Mouse (Mus musculus) ES-Bruce4 (cell line): ENCODE measurements around the gene Hist1h4f. TPM values are rescaled to one million over a fixed set of nuclear protein-coding genes. Genes with fewer than 3 reads are reported as not detected.
"Not testable (repeated sequence)": the region's sequence is repeated elsewhere in the genome, so short reads cannot be mapped to it uniquely, and the experiment has no call there.

Experiments used
- H3K27ac ChIP-seq: 2 replicates; pipeline ENCODE4 v1.5.1; 2012; ENCODE audit warnings: low read length, inconsistent platforms; ENCODE audit not compliant: insufficient read depth
- H3K27me3 ChIP-seq: 2 replicates; pipeline ENCODE4 v1.6.1; 2012; ENCODE audit warnings: mild to moderate bottlenecking, low read length, inconsistent platforms; ENCODE audit not compliant: control insufficient read depth, poor library complexity, insufficient read depth, severe bottlenecking
- H3K36me3 ChIP-seq: 2 replicates; pipeline ENCODE4 v1.6.1; 2012; ENCODE audit warnings: inconsistent platforms, mild to moderate bottlenecking, low read length, moderate library complexity; ENCODE audit not compliant: control insufficient read depth, poor library complexity, insufficient read depth, severe bottlenecking
- H3K4me1 ChIP-seq: one replicate; pipeline ENCODE4 v1.8.1; 2011; ENCODE audit warnings: low read length; ENCODE audit not compliant: control insufficient read depth, insufficient read depth
- H3K4me3 ChIP-seq: 2 replicates; pipeline ENCODE4 v1.5.1; 2011; ENCODE audit warnings: low read depth, mild to moderate bottlenecking, low read length
- H3K9ac ChIP-seq: 2 replicates; pipeline ENCODE4 v1.6.1; 2012; ENCODE audit warnings: low read depth, mild to moderate bottlenecking, inconsistent platforms; ENCODE audit not compliant: poor library complexity, severe bottlenecking
- H3K9me3 ChIP-seq: replicated peaks from 2 replicates; pipeline ENCODE4 v1.6.1; 2012; ENCODE audit warnings: mild to moderate bottlenecking, low read length, inconsistent platforms; ENCODE audit not compliant: control insufficient read depth, poor library complexity, insufficient read depth, severe bottlenecking
- CTCF ChIP-seq: IDR thresholded peaks from one replicate; pipeline ENCODE4 v1.8.1; 2011; ENCODE audit warnings: low read depth, low read length
- EP300 ChIP-seq: IDR thresholded peaks from 2 replicates; pipeline ENCODE4 v1.6.1; 2011; ENCODE audit warnings: low read depth, low read length; ENCODE audit not compliant: insufficient read depth
- POLR2A ChIP-seq: IDR thresholded peaks from one replicate; pipeline ENCODE4 v1.8.1; 2011; ENCODE audit warnings: low read length; ENCODE audit not compliant: insufficient read depth
- polyA plus RNA-seq: library from polyadenylated mRNA; stranded (reverse); fragments of >200 nt; gene quantifications from 2 replicates; pipeline ENCODE4 v1.2.4, GENCODE M21; 2011; ENCODE audit warnings: low read depth; ENCODE audit not compliant: missing spikeins, insufficient read depth, insufficient read length

Hist1h4f gene
- polyA plus RNA-seq, 1 experiment: 24.1 TPM

GRCm38 (mm10) chr13:23591886-23592285 is 40.4 kb upstream of the Hist1h4f start:
- H3K4me3 ChIP-seq, H3K27me3 ChIP-seq, H3K27ac ChIP-seq, H3K9me3 ChIP-seq, H3K9ac ChIP-seq, H3K36me3 ChIP-seq, H3K4me1 ChIP-seq: not testable (repeated sequence)
- TF ChIP-seq EP300: peak; percentile 78

GRCm38 (mm10) chr13:23591206-23591605 is 39.8 kb upstream of the Hist1h4f start:
- peak overlapping the region; percentile 44; the same call in 1 of the 2 replicates for H3K27ac ChIP-seq
- H3K9ac ChIP-seq: no peak overlapping the region
- no peaks in the 10 kb centered on the region for H3K27me3 ChIP-seq
- no peaks in the 10 kb centered on the region for H3K36me3 ChIP-seq
- no peaks in the 10 kb centered on the region; the same call in 1 of the 2 replicates for H3K9me3 ChIP-seq
- no peak overlapping the region for H3K4me3 ChIP-seq
- H3K4me1 ChIP-seq: peaks cover 6% of the 10 kb centered on the region
- TF ChIP-seq POLR2A: no peak
- TF ChIP-seq CTCF: no peak
- no peak for TF ChIP-seq EP300

GRCm38 (mm10) chr13:23586940-23587225 is 35.4 kb upstream of the Hist1h4f start:
- Histone ChIP-seq H3K27ac (peak overlapping the region; percentile 99), H3K36me3 (no peaks in the 10 kb centered on the region), H3K9ac (peak overlapping the region; percentile 83), H3K4me3 (peak overlapping the region; percentile 45), H3K9me3 (no peaks in the 10 kb centered on the region), H3K27me3 (no peaks in the 10 kb centered on the region), H3K4me1 (no peaks in the 10 kb centered on the region)
- no peak for TF ChIP-seq POLR2A
- TF ChIP-seq CTCF: no peak
- no peak for TF ChIP-seq EP300

GRCm38 (mm10) chr13:23586099-23586939 is 34.9 kb upstream of the Hist1h4f start:
- no peaks in the 10 kb centered on the region for H3K36me3 ChIP-seq
- no peak for TF ChIP-seq CTCF
- no peak for TF ChIP-seq EP300
- no peak for TF ChIP-seq POLR2A
- no peaks in the 10 kb centered on the region for H3K4me1 ChIP-seq
- peak overlapping the region; percentile 45 for H3K4me3 ChIP-seq
- peak overlapping the region; percentile 83 for H3K9ac ChIP-seq
- H3K27ac ChIP-seq: peak overlapping the region; percentile 99
- no peaks in the 10 kb centered on the region for H3K9me3 ChIP-seq
- no peaks in the 10 kb centered on the region for H3K27me3 ChIP-seq

GRCm38 (mm10) chr13:23585442-23586098 is 34.1 kb upstream of the Hist1h4f start:
- not testable (repeated sequence) for H3K4me1 ChIP-seq
- TF ChIP-seq POLR2A (peak; percentile 81), EP300 (0 out of 2 replicates have a peak, but pooled peaks have one; percentile 6)

GRCm38 (mm10) chr13:23585029-23585441 is 33.6 kb upstream of the Hist1h4f start:
- TF ChIP-seq CTCF (no peak), EP300 (no peak), POLR2A (peak; percentile 33)
- Histone ChIP-seq H3K27me3 (no peaks in the 10 kb centered on the region), H3K36me3 (no peaks in the 10 kb centered on the region), H3K4me1 (no peaks in the 10 kb centered on the region), H3K27ac (peak overlapping the region; percentile 78), H3K9me3 (no peaks in the 10 kb centered on the region), H3K9ac (peak overlapping the region; percentile 74), H3K4me3 (peak overlapping the region; percentile 67)

More at GRCm38 (mm10) chr13:23585442-23586098, 34.1 kb upstream of the Hist1h4f start:
- peak overlapping the region; percentile 47 for H3K4me3 ChIP-seq
- H3K9ac ChIP-seq: peak overlapping the region; percentile 74
- not testable (repeated sequence) for H3K9me3 ChIP-seq, H3K27me3 ChIP-seq, H3K36me3 ChIP-seq
- H3K27ac ChIP-seq: peak overlapping the region; percentile 78
